Mouse (Mus musculus) embryo, embryonic 11 days (tissue): ENCODE results near the gene Pdgfb.

ENCODE experiments used
- DNase-seq: peaks from one replicate; pipeline ENCODE4 v3.0.0-alpha.2; 2015

Pdgfb gene

DNA sequence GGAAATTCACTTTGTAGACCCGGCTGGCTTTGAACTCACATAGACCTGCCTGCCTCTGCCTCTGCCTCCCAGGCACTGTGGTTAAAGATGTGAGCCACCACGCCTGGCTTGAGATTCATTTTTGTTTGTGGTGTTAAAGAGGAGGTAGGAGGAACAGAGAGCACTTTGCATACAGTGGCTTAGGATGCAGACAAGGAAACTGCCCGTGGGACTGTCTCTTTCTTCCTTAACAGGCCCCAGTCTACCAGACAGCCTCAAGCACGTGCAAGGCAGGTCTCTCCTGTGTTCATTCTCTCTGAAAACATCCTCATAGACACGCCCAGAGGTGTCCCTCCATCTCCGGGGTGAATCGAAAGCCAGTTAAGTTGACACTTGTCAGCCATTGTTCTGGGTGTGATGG, 19.6 kb upstream of the Pdgfb start:
- no peak for DNase-seq

DNA sequence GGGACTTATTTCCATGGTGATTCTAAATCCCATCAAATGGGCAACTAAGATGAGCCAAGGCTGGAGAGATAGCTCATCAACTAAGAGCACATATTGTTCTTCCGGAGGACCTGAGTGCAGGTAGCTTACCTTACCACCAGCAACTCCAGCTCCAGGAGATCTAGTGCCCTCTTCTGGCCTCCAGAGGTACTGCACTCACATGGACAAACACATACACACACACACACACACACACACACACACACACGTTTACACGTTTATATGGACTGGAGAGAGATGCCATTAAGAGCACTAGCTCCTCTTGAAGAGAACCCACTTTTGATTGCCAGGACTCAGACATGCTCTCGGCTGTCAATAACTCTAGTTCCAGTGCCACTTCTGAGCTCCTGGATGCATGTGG, 16.4 kb upstream of the Pdgfb start:
- no peak for DNase-seq

DNA sequence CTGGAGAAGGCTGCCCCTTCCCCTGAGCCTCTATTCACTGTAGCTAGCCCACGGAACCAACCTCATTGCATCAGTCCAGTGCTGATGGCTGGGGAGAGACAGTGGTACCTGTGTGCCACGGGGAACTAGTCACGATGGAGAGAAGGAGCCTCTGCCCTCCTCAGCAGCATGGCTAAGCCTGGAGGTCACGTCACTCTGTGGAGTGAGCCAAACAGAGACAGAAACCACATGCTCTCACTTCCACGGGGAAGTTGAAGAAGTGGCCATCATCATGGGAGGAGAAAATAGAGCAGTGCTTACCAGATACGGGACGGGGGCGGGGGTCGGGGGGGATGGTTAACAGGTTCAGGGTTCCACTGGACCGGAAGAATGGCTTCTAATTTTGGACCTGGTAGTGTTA, 15.6 kb upstream of the Pdgfb start:
- DNase-seq: no peak

DNA sequence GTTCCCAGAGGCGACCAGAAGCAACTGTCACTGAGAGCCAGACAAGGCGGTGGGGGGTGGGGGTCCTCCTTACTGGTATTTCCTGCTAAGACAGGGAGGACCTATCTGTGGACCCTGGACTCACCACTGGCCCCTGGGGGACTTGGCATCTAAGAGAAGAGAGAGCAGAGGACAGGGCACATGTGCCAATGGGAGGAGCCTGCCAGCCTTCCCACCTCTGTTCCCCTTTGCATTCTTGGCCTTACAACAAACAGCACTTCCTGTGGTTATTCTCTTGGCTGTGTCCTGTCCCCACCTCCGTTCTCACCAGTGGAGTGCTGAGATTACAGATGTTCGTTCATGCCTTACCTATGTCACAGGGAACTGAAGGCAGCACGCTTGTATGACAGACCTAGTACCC, 14.1 kb upstream of the Pdgfb start:
- no peak for DNase-seq

DNA sequence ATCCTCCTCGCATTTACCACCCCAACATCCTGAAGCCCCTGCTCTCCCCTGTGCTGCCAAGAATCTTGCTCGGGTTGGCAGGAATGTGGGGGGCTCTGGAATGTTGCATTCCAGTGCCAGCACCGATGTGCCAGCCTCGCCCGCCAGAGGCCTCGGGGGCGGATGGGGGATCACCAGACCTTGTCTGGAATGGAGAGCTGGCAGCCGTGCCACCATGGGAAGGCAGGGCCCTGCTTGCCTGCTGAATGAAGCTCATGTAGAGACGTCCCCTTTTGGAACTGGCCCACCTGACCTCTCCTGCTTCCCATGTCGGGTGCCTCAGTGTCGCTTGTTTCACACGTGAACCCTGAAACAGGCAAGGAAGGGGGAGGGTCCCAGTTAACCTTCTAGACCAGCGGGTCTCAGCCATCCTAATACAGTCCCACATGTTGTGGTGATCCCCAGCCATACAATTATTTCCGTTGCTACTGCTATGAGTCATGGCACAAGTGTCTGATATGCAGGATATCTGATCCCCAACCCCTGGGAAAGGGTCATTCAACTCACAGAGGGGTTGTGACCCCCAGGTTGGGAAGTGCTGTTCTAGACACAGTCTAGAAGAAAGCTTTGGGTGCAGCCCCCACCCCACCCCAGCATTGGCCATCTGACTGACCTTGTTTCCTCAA, 12.0 kb upstream of the Pdgfb start:
- DNase-seq: no peak

DNA sequence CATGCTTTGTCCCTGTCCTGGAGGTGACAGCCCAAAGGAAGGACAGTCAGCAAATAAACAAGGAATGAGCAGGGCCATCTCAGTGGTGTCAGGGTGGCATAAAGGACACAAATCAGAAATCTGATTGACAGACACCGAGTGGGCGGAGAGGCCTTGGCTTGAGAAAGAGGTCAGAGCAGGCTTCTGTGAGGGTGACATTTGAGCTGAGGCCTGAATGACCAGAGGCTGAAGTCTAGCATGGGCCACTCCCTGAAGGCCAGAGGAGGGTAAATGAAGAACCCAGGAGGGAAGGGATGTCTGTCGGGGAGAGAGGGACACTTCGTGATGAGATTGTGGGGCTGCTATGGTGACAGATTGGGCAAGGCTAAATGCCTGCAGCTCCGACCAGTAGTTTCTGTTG, 11.3 kb upstream of the Pdgfb start:
- no peak for DNase-seq

DNA sequence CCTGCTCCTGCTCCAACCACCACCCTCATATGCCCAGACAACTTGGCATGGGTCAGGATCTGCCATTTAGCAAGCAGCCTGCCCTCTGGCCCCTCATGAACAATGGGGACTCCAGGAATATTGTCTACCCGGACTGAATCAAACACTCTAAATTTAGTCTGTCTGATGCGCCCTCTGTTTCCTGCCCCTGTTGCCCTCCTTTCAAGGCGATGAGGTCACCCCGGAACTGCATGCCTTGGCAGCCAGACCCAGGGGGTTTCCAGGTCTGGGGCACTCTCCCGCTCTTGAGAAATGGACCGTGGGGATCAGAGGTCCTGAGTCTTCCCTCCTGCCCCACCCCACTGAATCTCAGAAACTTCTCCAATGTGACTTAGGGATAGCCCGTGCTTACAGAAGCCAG, 10.8 kb upstream of the Pdgfb start:
- no peak for DNase-seq

DNA sequence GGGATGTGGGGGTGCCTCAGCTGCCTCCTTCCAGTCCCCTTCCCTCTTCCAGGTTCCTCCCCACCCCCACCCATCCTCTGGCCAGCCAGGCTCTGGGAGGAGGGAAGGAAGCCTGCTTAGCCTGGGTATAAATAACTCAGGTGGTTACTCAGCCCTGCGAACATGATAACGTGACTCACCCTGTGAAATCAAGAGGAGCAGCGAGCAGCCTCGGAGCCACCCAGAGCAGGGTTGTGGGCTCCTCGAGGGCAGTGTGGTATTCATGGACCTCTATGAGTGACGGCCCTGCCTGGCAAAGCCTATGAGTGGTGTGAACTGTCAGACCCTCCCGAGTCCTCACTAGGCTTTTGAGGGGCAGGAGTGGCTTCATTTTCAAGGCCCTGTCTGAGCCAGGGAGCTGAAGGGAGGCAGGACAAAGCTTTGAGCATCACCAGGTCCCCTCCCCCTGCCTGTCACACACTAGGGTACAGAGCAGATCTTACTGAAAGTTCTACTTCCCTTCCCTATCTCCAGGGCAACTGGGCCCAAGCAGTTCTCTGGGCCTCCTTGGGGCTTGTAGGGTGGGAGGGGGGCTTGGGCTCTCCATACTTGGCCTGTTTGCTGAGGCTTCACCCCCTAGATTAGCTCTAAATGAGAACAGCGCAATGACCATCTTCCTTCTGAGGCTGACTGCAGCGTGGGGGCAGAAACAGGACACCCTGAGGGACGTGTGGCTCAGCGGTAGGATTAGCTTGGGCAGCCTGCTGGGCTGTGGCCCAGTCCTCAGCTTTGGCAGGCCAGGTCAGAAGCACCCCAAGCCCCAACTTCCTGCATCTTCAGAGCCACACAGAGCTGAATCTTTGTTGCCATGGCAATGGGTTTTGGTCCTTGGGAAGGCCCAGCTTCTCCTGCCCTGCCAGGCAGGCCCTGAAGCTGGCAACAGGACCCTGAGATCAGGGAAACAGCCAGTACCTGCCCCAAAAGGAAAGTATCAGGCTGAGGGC, 9.8 kb upstream of the Pdgfb start:
- DNase-seq: no peak

DNA sequence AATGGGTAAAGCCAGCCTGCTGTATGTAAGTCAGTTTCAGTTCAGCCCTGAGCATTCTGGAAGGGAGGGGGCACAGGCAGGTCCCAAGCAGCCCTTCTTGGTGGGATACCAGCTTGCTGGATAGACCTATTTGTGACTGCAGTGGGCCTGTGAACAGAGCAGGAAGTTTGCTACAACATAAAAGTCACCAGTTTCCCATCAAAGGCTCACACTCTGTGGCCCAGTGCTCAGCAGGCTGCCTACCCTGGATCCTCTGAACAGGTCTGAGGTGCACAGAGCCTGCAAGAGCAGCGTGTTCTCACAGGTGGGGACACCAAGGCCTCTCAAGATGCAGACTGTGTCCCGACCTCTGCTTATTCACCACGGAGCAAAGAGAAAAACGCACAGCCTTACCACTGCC, 5.7 kb upstream of the Pdgfb start:
- DNase-seq: no peak

DNA sequence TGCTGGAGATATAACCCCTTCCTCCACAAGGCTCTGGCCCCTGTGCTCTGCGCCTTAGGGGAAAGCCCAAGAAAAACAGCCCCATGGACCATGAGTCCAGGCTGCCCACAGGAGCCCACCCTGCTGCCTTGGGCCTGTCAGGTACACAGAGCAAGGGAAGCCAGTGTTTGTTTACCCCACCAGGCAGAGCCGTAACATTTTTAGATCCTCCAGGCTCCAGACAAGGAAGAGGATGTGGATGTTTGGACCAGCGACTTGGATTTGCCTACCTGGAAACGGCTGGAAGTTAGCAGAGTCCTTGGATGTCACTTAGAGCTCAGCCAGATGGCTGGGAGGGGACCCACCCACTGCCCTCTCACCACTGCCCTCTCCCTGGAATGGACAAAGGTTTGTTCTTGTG, 4.8 kb upstream of the Pdgfb start:
- DNase-seq: no peak

DNA sequence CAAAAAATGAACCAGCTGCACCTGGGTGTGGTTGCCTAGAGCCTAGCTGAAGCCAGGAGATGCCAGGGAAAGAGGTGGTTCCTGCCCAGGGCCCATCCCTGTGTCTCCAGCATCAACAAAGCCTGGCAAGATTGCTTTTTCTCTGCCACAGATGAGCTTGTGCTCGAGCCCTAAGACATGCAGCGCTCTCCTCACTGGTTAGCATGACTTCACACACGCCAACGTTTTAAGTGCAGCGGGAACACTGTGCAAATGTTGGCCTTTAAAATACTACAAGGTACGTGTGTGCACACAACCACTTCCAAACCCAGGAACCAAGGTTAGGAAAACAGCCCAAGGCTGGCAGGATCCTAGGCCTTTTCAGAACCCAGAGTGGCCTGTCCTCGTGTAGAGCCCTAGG, 4.4 kb upstream of the Pdgfb start:
- no peak for DNase-seq

DNA sequence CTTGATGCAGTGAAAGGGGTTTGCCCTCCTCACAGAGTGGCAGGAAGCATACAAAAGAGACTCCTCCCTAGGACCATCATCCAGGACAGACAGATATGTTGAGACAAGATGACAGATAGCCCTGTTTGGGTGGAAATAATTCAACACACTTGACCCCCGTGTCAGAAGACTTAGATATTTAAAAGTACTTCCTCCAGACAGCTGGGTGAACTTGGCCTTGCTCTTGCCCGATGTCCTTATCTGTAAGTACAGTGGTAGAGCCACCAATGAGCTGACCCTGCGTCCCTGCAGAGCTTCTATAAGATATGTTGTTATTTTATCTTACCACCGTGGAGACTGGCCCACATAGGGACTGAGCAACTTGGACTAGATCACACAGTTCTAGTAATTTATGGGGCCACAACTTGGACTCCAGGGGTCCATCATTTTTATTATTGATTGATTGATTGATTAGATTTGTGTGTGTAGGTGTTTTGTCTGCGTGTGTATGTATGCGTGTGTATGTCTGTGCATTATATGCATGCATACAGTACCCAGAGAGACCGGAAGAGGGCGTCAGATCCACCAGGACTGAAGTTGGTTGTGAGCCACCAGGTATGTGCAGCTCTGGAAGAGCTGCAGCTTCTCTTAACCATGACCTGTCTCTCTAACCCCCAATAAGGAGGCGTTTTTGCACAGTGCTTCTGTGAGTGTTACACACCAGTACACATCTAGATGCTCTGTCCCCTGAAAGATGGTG, 2.0 kb upstream of the Pdgfb start:
- no peak for DNase-seq

DNA sequence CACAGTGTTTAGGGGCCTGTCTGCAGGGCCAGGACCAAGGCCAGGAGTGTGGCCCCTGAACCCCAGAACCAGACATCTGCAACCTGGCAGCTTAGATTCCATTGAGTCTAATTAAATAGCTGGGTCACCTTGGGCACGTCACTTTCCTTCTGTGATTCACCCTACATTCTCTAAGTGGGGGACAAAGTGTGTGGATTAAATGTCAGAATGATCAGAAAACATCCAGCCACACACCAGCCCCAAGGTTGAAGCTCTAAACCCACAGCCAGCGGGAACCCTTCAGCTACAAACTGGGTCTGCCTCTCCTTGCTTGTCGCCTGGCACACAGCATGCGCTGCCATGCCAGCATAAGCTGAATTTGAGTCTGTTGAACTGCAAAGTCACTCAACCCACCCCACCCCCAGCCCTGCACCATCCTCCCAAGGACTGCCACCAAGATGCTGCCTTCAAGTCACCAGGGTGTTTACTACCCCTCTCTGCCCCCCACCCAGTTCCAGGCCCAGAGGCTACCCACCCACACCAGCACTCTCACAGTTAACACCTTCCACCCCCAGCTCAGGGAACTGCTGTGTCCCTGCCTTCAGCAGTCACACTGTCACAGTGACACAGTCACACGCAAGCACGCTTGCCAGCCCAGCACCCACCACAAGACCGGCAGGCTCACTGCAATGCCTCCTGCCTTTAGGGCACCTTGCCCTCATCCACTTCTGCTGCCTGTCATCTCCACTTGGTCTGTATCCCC, 605 bp upstream of the Pdgfb start:
- no peak for DNase-seq

DNA sequence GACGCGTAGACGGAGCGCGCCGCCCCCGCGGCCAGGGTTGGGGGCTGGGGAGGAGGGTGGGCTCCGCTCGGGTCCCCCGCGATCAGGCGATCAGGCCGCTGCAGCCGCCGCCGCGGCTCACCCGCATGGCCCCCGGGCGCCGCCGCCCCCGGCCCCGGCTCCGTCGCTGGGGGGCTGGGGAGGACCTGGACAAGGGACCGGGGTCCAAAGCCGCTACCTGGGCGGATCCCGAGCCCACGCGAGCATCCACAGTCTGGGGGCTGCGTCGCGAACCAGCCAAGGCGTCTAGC, 801 bp downstream of the Pdgfb start:
- no peak for DNase-seq

DNA sequence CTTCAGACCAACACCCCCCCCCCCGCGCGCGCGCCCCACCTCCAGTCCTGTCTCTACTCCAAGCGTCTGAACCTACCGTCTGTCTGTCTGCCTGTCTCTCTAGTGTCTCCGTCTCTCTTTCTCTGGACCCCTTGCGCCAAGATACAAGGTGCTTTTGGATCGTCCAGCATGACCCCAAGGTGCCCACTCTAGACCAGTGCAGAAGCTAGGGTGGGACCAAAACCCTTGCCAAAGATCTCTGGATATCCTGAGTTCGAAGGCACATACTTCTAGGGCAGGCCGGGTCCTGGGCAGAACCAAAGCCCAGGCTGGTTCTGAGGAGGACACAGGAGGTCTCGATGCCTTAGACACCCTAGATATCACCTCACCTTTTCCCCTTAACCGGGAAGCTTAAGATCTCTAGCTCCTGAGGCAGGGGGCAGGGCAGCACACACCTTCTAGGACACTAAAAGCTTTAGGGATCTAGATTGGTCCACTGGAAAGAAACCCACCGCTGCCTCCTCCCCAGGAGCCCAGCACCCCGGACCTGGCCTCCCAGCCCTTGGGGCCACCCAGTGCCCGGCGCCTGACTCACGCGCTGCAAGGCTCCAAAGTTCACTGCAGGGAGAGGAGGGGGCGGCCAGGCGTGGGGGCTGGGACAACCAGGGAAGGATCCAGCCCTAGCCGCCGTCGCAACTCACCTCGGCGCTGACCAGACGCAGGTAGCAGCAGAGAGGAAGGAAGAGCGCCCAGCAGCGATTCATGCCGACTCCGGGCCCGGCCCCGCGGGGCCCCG, 1.3 kb downstream of the Pdgfb start:
- DNase-seq: no peak

DNA sequence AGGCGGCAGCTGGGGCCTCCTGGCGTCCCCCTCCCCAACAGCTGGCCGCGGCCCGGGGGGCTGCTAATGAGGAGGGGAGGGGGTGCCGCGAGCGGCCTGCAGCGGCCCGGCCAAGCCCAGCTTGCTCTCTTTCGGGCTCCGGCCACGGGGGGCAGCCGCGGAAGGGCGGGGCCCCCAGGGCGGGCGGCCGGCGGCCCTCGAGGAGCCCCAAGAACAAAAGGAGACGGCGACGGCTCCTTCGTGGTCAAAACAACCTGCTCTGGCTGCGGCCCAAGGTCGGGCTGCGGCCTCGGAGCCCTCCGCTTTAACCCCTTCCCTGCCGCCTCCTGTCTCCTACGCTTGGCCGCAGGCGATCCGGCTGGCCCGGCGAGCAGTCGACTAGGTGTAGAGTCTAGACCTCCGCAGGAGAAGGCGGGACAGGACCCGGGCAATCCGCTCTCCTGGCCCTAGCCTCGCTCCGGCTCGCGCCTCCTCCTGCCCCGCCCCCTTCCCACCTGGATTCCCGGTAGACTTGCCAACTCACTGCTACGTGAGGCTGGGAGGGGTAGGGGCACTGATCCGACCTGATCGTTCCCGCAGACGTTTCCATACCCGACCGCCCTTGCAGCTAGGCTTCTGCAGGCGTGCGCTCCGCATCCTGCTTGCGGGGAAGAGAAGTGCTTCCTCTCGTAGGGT, 2.1 kb downstream of the Pdgfb start:
- DNase-seq: peak; percentile 59

DNA sequence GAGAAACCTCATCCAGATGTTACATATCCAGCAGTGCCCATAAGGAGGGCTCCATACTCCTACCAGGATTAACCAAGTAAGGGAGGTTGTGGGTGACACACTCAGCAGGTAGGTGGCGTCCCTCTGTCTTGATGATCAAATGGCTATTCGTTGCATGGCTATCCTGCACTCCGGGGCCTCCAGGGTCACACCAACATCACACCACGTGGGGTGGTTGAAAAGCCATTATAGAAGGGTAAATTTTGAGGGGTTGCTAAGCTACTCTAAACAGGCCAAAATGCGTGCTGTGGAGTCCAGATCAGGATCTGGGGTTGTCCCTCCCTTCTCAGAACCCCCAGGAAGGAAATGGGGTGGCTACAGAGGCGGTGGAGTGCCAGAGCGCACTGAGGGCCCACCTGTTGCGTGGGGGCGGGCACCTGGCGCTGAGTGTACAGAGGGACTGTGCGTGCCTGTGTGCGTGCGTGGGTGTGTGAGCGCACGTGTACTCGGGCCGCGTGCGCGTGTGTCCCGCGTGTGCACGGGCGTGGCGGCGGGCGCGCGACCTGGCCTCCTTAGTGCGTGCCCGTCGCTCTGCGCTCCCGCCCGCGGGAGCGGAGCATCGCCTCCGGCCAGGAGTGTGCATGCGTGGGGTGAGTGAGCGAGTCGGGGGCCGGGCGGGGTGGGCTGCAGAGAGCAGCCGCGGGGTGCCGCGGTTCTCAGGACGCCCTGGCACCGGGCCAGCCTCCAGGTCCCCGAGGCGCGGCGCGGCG, 2.8 kb downstream of the Pdgfb start:
- peak; percentile 52 for DNase-seq

DNA sequence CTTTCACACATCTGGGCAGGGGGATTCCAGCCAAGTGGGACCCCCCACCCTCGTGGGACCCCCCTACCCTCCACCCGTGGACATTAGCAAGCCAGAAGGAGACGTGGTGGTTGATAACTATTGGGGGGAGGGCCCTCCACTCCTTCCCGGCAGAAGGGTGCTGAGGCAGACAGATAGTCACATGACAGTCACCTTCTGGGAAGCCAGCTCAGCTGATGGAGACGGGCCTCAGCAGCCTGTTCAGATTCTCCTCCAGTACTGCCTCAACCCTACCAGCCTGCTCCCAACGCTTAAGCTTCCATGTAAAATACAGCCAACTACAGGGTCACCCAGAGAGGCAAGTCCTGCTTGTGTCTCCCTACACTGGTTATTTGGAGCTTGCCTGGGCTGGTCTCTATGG, 3.6 kb downstream of the Pdgfb start:
- DNase-seq: no peak

DNA sequence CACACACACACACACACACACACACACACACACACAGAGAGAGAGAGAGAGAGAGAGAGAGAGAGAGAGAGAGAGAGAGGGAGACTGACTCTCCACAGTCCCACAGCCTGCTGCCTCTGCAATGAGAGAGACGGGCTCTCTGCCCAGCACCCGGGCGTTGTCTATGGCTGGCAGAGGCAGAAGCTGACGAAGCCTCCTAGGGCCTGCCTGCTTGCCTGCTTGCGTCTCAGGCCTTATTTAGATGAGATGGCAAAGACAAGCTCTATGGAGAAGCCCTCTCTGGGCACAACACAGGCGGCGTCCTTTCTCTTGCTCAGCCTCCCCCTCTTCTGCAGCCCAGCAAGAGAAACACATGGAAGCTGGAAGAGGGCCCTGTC, 4.6 kb downstream of the Pdgfb start:
- DNase-seq: no peak

DNA sequence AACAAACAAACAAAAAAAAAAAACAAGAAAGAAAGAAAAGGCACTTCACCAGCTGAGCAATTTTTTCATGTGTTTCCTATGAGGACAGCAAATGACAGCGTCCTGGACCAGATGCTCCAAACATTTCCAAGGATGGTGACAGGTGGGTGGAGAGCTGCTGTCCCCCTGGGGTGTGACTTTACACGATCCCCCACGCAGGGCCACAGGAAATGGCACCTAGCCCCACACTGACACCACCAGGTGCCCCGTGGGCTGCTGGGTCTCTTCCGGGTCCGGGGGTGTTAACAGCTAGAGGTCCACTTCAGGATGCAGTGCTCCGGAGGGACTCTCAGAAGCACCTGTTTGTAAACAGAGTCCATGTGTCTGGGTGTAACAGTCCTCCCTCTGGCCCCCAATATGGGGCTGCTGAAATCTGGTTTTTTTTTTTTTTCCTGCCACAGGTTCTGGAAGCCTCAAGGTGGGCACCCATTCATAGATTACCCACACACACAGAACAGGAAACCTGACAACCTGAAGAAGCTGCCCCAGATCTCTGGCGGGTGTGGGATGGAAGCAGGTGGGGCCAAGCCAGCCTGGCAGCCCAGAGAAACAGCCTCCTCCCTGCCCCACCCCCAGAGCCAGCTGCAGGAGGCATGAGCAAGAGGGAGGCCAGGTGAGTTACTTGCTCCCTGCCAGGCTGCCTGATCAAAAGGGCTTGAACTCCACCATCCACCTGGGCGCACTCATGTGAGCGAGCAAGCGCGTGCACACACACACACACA, 5.2 kb downstream of the Pdgfb start:
- no peak for DNase-seq
